11 mouse cellular contexts compared by ENCODE assay signal in genomic region chr8:118713111-118713510, GRCm38 (mm10).
DNase-seq lines count a peak whose midpoint lies in the region; ATAC-seq and TF ChIP-seq lines count a peak whose summit lies in the region.
"Had no signal": no experiment of that assay in that cellular context is flagged by ENCODE, and none has a peak within 500 bp of the region (broad histone marks: within the 10 kb centered on the region; RNA-seq: fewer than 3 reads in every experiment).

No protein-coding gene starts in this region.

- TF ChIP-seq POLR2A in testis, adult 2 months (IDR thresholded peaks at IDR 0.05; ENCODE audit: control insufficient read depth, low read depth, low read length), result no peak

- no peak overlapping the region for H3K9ac ChIP-seq in heart, embryonic 11.5 days (ENCODE audit: low read depth, low read length)
- H3K9ac ChIP-seq: hindbrain, embryonic 13.5 days; limb, embryonic 12.5 days had no signal

- H3K9me3 ChIP-seq in heart, embryonic 11.5 days (replicated peaks; ENCODE audit: control insufficient read depth, low read length), result no peaks in the 10 kb centered on the region; the same call in 1 of the 2 replicates
- H3K9me3 ChIP-seq: limb, embryonic 12.5 days had no signal

- peaks cover 3% of the 10 kb centered on the region; the same call in 1 of the 2 replicates for H3K4me1 ChIP-seq in heart, embryonic 11.5 days (ENCODE audit: control insufficient read depth, insufficient read depth, low read length)
- H3K4me1 ChIP-seq in testis, adult 2 months (ENCODE audit: control insufficient read depth, insufficient read depth, low read length), result peaks cover 2% of the 10 kb centered on the region; the same call in 1 of the 2 replicates
- H3K4me1 ChIP-seq: hindbrain, embryonic 13.5 days; limb, embryonic 12.5 days had no signal

- peak; percentile 95 for ATAC-seq in heart, embryonic 11.5 days (replicated peaks; ENCODE audit: insufficient number of reproducible peaks, low FRiP score, low TSS enrichment)

- TF ChIP-seq CTCF in testis, adult 2 months (IDR thresholded peaks at IDR 0.05; ENCODE audit: control insufficient read depth, insufficient read depth, insufficient replicate concordance, low read depth, low read length), result no peak

- no peak overlapping the region for H3K27ac ChIP-seq in heart, embryonic 11.5 days (ENCODE audit: low read depth, low read length)
- no peak overlapping the region for H3K27ac ChIP-seq in testis, adult 2 months (ENCODE audit: control insufficient read depth, insufficient read depth, low read depth, low read length)
- H3K27ac ChIP-seq: hindbrain, embryonic 13.5 days; limb, embryonic 12.5 days had no signal

- H3K4me3 ChIP-seq in heart, embryonic 11.5 days (ENCODE audit: low read depth, low read length), result no peak overlapping the region
- H3K4me3 ChIP-seq in testis, adult 2 months (ENCODE audit: control insufficient read depth, low read depth, low read length), result peak overlapping the region; percentile 32; the same call in 1 of the 2 replicates
- H3K4me3 ChIP-seq: hindbrain, embryonic 13.5 days; limb, embryonic 12.5 days had no signal

- DNase-seq in heart, adult 9 months (ENCODE audit: low spot score in 2 of 2), result no peak
- no peak for DNase-seq in testis, postnatal 10 days (ENCODE audit: low spot score)
- DNase-seq in kidney, postnatal 25 days, result peak; percentile 22 to 58
- DNase-seq in cerebellum, postnatal 10 days, result no peak
- no peak for DNase-seq in MN1 (ENCODE audit: low spot score)
- DNase-seq: cerebellum, postnatal 14 days; thymus, adult 18-20 months had no signal

- H3K27me3 ChIP-seq in heart, embryonic 11.5 days (ENCODE audit: control insufficient read depth, insufficient read depth, low read length), result no peaks in the 10 kb centered on the region
- H3K27me3 ChIP-seq in testis, adult 2 months (ENCODE audit: control insufficient read depth, insufficient read depth, low read length), result no peaks in the 10 kb centered on the region
- H3K27me3 ChIP-seq: hindbrain, embryonic 13.5 days; limb, embryonic 12.5 days had no signal

- H3K4me2 ChIP-seq in heart, embryonic 11.5 days, result peak overlapping the region; percentile 36
- H3K4me2 ChIP-seq: hindbrain, embryonic 13.5 days; limb, embryonic 12.5 days had no signal

- WGBS in heart, embryonic 11.5 days (ENCODE audit: insufficient replicate concordance), result 5% methylated on average over 11 of the region's 11 CpGs

- H3K36me3 ChIP-seq in heart, embryonic 11.5 days (ENCODE audit: control insufficient read depth, insufficient read depth, low read length), result no peaks in the 10 kb centered on the region
- no peaks in the 10 kb centered on the region for H3K36me3 ChIP-seq in testis, adult 2 months (ENCODE audit: control insufficient read depth, insufficient read depth, low read length)
- H3K36me3 ChIP-seq: hindbrain, embryonic 13.5 days; limb, embryonic 12.5 days had no signal

Comparison
In these comparisons a context has a peak if more than half of its experiments do, and no peak if none do; other contexts are left out.
1. DNase-seq: peak in kidney, postnatal 25 days (2 of 2); none in heart, adult 9 months (0 of 2), testis, postnatal 10 days (single experiment), cerebellum, postnatal 10 days (0 of 2) and MN1 (single experiment).